Mouse (Mus musculus) Patski (cell line): ENCODE measurements around the gene Top3b. TPM values are rescaled to one million over a fixed set of nuclear protein-coding genes. Genes with fewer than 3 reads are reported as not detected.
A peak's percentile ranks its signal among the peaks of the same experiment; 100 is the strongest.
"Not testable (repeated sequence)": the region's sequence is repeated elsewhere in the genome, so short reads cannot be mapped to it uniquely, and the experiment has no call there.

Source experiments
- ATAC-seq: fragments of 100-300 bp; one replicate; pipeline ENCODE4 v1.8.0; 2021
- CTCF ChIA-PET: fragments of 350-600 bp; sonication (Branson Sonifier 250); formaldehyde crosslinking; loops from one replicate; lab custom pipeline; 2022; ENCODE audit warnings: inconsistent platforms; lab: Charles Lee
- POLR2A ChIA-PET: fragments of 350-600 bp; sonication (Branson Sonifier 250); formaldehyde crosslinking; loops from one replicate; lab custom pipeline; 2022; ENCODE audit warnings: antibody characterized with exemption, inconsistent platforms; lab: Charles Lee
- DNase-seq: peaks from one replicate; pipeline ENCODE4 v3.0.0-alpha.2; 2011; ENCODE audit warnings: low read depth, low spot score
- H3K27me3 ChIP-seq: fragments of 371-371 bp; one replicate; pipeline ENCODE4 v1.5.1; 2021
- CTCF ChIP-seq: fragments of 100-300 bp; IDR thresholded peaks from one replicate; pipeline ENCODE4 v1.5.1; 2021
- in situ Hi-C: fragments of 300-500 bp; cut with MboI; formaldehyde crosslinking; loops from 3 replicates; pipeline ENCODE4 v1.11.1; 2018; ENCODE audit warnings: low pct_unique_long_range_greater_than_20kb, mixed read lengths
- polyA plus RNA-seq: library from polyadenylated mRNA; unstranded; gene quantifications from one replicate; pipeline ENCODE4 v1.2.3, GENCODE M21; 2021

Top3b gene
- polyA plus RNA-seq = 83.3 TPM

GRCm38 (mm10) chr16:16870617-16871331, at the start of gene Top3b, which contains the start of gene Vpreb1:
Gene Top3b, plus strand, starts transcription at chr16:16870736.
Gene Vpreb1, minus strand, starts transcription at chr16:16870843.
- DNase-seq = peak; percentile 75
- ATAC-seq = peak; percentile 98
- ChIA-PET POLR2A (interaction anchor here (0.9 to 1.2 kb wide), 3 partner anchors 22 to 28 kb away, joined by 3 to 5 read pairs (median 3); no protein-coding TSS in a partner anchor), CTCF (interaction anchor here (1.0 to 1.7 kb wide), 3 partner anchors 16 to 26 kb away, joined by 3 to 7 read pairs (median 4); partner anchors contain the start of gene Ppm1f)
- in situ Hi-C loops = loop anchor here (25.0 kb wide), 1 partner anchor 1117 kb away; the partner anchor contains the start of gene Vpreb2
- H3K27me3 ChIP-seq = no peaks in the 10 kb centered on the region
- peak; percentile 43 for TF ChIP-seq CTCF

DNA sequence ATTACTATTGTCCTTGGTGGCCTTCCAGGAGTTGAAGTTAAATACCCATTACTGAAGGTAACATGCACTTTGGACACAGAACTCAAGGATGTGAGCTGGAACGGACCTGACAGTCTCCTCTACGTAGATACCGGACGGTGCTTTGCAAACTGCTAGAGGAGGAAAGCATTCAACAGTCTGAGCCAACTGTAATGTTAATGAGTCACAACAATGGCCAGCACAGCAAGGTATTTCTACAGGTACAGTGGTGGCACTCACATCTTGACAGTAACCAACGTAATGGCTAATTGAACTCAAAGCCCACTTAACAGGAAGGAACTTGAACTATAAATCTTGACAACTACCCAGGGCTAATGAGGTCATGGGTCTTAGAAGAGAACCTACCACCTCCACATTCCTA, 45.1 kb upstream of the Top3b start:
- no peak for TF ChIP-seq CTCF
- in situ Hi-C loops = no loop called here
- ATAC-seq (no peak), DNase-seq (no peak)
- CTCF ChIA-PET = no interaction called here
- H3K27me3 ChIP-seq = peaks cover 22% of the 10 kb centered on the region
- POLR2A ChIA-PET = no interaction called here

- no peak for DNase-seq
- ChIA-PET POLR2A (no interaction called here), CTCF (no interaction called here)
- TF ChIP-seq CTCF = no peak
- peaks cover 24% of the 10 kb centered on the region for H3K27me3 ChIP-seq
- in situ Hi-C loops = no loop called here
- no peak for ATAC-seq
Measured at GRCm38 (mm10) chr16:16826223-16826622, 44.3 kb upstream of the Top3b start.

- peaks cover 10% of the 10 kb centered on the region for H3K27me3 ChIP-seq
- DNase-seq = no peak
- TF ChIP-seq CTCF = peak; percentile 60
- CTCF ChIA-PET = no interaction called here
- peak; percentile 39 for ATAC-seq
- POLR2A ChIA-PET = no interaction called here
- in situ Hi-C loops = no loop called here
Measured at GRCm38 (mm10) chr16:16828757-16829615, 41.5 kb upstream of the Top3b start, which contains the start of gene Spag6l. Gene Spag6l, minus strand, starts transcription at chr16:16829456.

- ATAC-seq = no peak
- CTCF ChIA-PET = no interaction called here
- no peak for DNase-seq
- peak; percentile 1 for TF ChIP-seq CTCF
- H3K27me3 ChIP-seq = peaks cover 9% of the 10 kb centered on the region
- in situ Hi-C loops = no loop called here
- POLR2A ChIA-PET = no interaction called here
Measured at GRCm38 (mm10) chr16:16829671-16830070, 40.9 kb upstream of the Top3b start.

DNA sequence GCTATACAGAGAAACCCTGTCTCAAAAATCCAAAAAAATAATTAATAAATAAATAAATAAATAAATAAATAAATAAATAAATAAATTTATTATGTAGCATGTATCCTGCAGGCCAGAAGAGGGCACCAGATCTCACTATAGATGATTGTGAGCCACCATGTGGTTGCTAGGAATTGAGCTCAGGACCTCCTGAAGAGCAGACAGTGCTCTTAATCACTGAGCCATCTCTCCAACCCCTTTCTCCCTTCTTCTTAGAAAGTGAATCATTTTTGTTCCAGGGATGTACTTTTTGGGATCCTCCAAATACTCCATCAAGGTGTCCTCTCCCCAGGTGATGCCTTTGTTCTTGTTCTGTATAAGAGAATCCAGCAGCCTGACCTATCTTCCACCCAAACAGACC, 21.3 kb upstream of the Top3b start:
- in situ Hi-C loops = no loop called here
- TF ChIP-seq CTCF = peak; percentile 39
- CTCF ChIA-PET = no interaction called here
- DNase-seq (no peak), ATAC-seq (no peak)
- POLR2A ChIA-PET = no interaction called here
- peaks cover 30% of the 10 kb centered on the region for H3K27me3 ChIP-seq

GRCm38 (mm10) chr16:16852411-16852810, 18.1 kb upstream of the Top3b start:
- no peak for DNase-seq
- no peak for TF ChIP-seq CTCF
- ChIA-PET POLR2A (no interaction called here), CTCF (interaction anchor here (2.0 kb wide), 1 partner anchor 12 kb away, joined by 6 read pairs; the partner anchor contains the start of gene Igll1)
- ATAC-seq = no peak
- peaks cover 8% of the 10 kb centered on the region for H3K27me3 ChIP-seq
- in situ Hi-C loops = loop anchor here (25.0 kb wide), 1 partner anchor 1135 kb away; the partner anchor contains the start of gene Vpreb2

GRCm38 (mm10) chr16:16854836-16855235, 15.7 kb upstream of the Top3b start:
- in situ Hi-C loops = loop anchor here (25.0 kb wide), 1 partner anchor 1132 kb away; the partner anchor contains the start of gene Vpreb2
- peak; percentile 79 for TF ChIP-seq CTCF
- no peak for DNase-seq
- ChIA-PET CTCF (interaction anchor here (1.1 to 2.5 kb wide), 6 partner anchors 9 to 57 kb away, joined by 3 to 10 read pairs (median 4); partner anchors contain the start of genes Igll1, Top3b and Vpreb1), POLR2A (no interaction called here)
- H3K27me3 ChIP-seq = peaks cover 6% of the 10 kb centered on the region
- ATAC-seq = peak; percentile 80

DNA sequence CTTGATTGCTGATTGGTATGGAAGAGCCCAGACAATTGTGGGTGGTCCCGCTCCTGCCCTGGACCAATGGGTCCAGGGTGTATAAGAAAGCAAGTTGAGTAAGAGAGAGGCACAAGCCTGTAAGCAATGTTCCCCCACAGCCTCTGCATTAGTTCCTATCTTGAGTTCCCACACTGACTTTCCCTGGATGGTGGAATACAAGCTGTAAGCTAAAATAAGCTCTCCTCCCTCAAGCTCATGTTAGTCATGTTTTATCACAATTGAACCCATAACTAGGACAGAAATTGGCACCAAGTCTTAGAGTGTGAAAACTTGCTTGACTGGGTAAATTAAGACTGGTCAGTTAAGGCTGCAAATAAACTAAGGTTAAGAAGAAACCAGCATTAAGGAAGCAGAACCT, 15.0 kb upstream of the Top3b start:
- no peak for DNase-seq
- in situ Hi-C loops = loop anchor here (25.0 kb wide), 1 partner anchor 1132 kb away; the partner anchor contains the start of gene Vpreb2
- POLR2A ChIA-PET = no interaction called here
- no peak for TF ChIP-seq CTCF
- CTCF ChIA-PET = interaction anchor here (1.1 to 2.5 kb wide), 6 partner anchors 9 to 56 kb away, joined by 3 to 10 read pairs (median 4); partner anchors contain the start of genes Igll1, Top3b and Vpreb1
- ATAC-seq = no peak
- H3K27me3 ChIP-seq = no peaks in the 10 kb centered on the region

DNA sequence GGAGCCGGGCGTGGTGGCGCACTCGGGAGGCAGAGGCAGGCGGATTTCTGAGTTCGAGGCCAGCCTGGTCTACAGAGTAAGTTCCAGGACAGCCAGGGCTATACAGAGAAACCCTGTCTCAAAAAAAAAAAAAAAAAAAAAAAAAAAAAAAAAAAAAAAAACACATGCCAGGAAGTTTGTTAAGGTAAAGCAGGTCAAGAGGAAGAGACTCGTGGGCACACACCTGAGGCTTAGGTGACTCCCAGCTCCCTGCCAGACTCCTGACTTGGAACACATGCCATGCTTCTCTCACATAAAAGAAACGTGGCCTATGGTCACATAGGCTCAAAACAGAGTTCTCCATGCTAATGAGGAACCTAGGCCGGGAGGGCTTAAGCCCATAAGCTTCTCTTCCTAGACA, 14.5 kb upstream of the Top3b start:
- DNase-seq, H3K27me3 ChIP-seq, ATAC-seq: not testable (repeated sequence)
- POLR2A ChIA-PET = interaction anchor here (0.7 kb wide), 1 partner anchor 25 kb away, joined by 3 read pairs; no protein-coding TSS in a partner anchor
- in situ Hi-C loops = loop anchor here (25.0 kb wide), 1 partner anchor 1131 kb away; the partner anchor contains the start of gene Vpreb2
- CTCF ChIA-PET = interaction anchor here (2.5 kb wide), 1 partner anchor 8 kb away, joined by 10 read pairs; the partner anchor contains the start of gene Igll1
